ENCODE assay signal across 8 mouse cellular contexts in the genomic region with DNA sequence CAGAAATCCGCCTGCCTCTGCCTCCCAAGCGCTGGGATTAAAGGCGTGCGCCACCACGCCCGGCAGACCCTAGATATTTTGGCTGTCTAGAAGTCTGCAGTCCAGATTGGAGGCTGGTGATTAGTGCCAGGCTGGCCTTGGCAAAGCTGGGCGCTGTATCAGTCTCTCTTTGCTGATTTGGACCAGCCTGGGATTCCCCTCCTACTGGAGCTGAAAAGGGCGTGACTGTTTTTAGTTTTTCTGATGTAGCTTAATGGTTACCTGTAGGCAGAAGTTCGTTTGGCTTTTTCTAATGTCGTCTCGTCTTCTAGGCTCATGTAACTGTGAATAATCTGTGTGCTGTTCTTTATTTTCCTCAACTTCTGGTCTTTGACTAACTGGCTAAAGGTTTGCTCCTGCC. TPM values are rescaled to one million over a fixed set of nuclear protein-coding genes. Genes with fewer than 3 reads are reported as not detected.
DNase-seq lines count a peak whose midpoint lies in the region; ATAC-seq and TF ChIP-seq lines count a peak whose summit lies in the region.

No protein-coding gene starts in this region.

- intact Hi-C loops in left cerebral cortex, postnatal 36 days (cut with DNase I): loop anchor here (5.0 kb wide), 1 partner anchor 103 kb away; no protein-coding TSS in a partner anchor

- H3K36me3 ChIP-seq in embryonic facial prominence, embryonic 12.5 days: peaks cover 16% of the 10 kb centered on the region
- H3K36me3 ChIP-seq in intestine, embryonic 15.5 days: peaks cover 6% of the 10 kb centered on the region; the same call in 1 of the 2 replicates
- H3K36me3 ChIP-seq in neural tube, embryonic 13.5 days: peaks cover 10% of the 10 kb centered on the region; the same call in 1 of the 2 replicates

- H3K4me1 ChIP-seq in embryonic facial prominence, embryonic 12.5 days: peaks cover 14% of the 10 kb centered on the region
- peaks cover 9% of the 10 kb centered on the region for H3K4me1 ChIP-seq in intestine, embryonic 15.5 days (replicated peaks)
- peaks cover 47% of the 10 kb centered on the region for H3K4me1 ChIP-seq in neural tube, embryonic 13.5 days (replicated peaks)

- H3K4me2 ChIP-seq in embryonic facial prominence, embryonic 12.5 days (replicated peaks): peak overlapping the region; percentile 84
- peak overlapping the region; percentile 77 for H3K4me2 ChIP-seq in intestine, embryonic 15.5 days (replicated peaks)
- peak overlapping the region; percentile 81 for H3K4me2 ChIP-seq in neural tube, embryonic 13.5 days

- WGBS in embryonic facial prominence, embryonic 12.5 days: 64% methylated on average over 11 of the region's 11 CpGs
- WGBS in intestine, embryonic 15.5 days: 62% methylated on average over 11 of the region's 11 CpGs
- WGBS in neural tube, embryonic 13.5 days: 73% methylated on average over 11 of the region's 11 CpGs

- no peak for ATAC-seq in embryonic facial prominence, embryonic 12.5 days (ENCODE audit: insufficient number of reproducible peaks, insufficient read depth, low FRiP score, low TSS enrichment)
- no peak for ATAC-seq in intestine, embryonic 15.5 days
- ATAC-seq in neural tube, embryonic 13.5 days (ENCODE audit: low read depth): no peak

- H3K9me3 ChIP-seq in embryonic facial prominence, embryonic 12.5 days: no peaks in the 10 kb centered on the region
- no peaks in the 10 kb centered on the region for H3K9me3 ChIP-seq in intestine, embryonic 15.5 days
- H3K9me3 ChIP-seq in neural tube, embryonic 13.5 days: no peaks in the 10 kb centered on the region

- peak overlapping the region; percentile 92 for H3K4me3 ChIP-seq in layer of hippocampus, adult 2 months
- peak overlapping the region; percentile 83 for H3K4me3 ChIP-seq in embryonic facial prominence, embryonic 12.5 days
- peak overlapping the region; percentile 90 for H3K4me3 ChIP-seq in intestine, embryonic 15.5 days (replicated peaks)
- peak overlapping the region; percentile 88 for H3K4me3 ChIP-seq in neural tube, embryonic 13.5 days

- peak overlapping the region; percentile 96; the same call in 1 of the 2 replicates for H3K27ac ChIP-seq in layer of hippocampus, adult 2 months
- peak overlapping the region; percentile 88; the same call in 1 of the 2 replicates for H3K27ac ChIP-seq in embryonic facial prominence, embryonic 12.5 days
- H3K27ac ChIP-seq in intestine, embryonic 15.5 days: no peak overlapping the region
- 0 out of 2 replicates have a peak overlapping the region, but pooled peaks have one; percentile 93 for H3K27ac ChIP-seq in neural tube, embryonic 13.5 days (replicated peaks)

- DNase-seq in layer of hippocampus, adult 2 months (ENCODE audit: low spot score in 2 of 2): no peak
- DNase-seq in layer of hippocampus, postnatal 10 days (ENCODE audit: low spot score in 2 of 2): no peak
- DNase-seq in right cerebral cortex, postnatal 4 days: no peak
- DNase-seq in thymus, postnatal 25 days: no peak
- no peak for DNase-seq in left cerebral cortex, postnatal 36 days (ENCODE audit: low spot score in 2 of 2)

- H3K27me3 ChIP-seq in embryonic facial prominence, embryonic 12.5 days: no peaks in the 10 kb centered on the region
- H3K27me3 ChIP-seq in intestine, embryonic 15.5 days (replicated peaks): no peaks in the 10 kb centered on the region
- H3K27me3 ChIP-seq in neural tube, embryonic 13.5 days: no peaks in the 10 kb centered on the region

- TF ChIP-seq CTCF in layer of hippocampus, adult 2 months (conservative IDR thresholded peaks at IDR 0.05): no peak

- H3K9ac ChIP-seq in embryonic facial prominence, embryonic 12.5 days: peak overlapping the region; percentile 91
- H3K9ac ChIP-seq in intestine, embryonic 15.5 days: peak overlapping the region; percentile 84; the same call in 1 of the 2 replicates
- peak overlapping the region; percentile 85 for H3K9ac ChIP-seq in neural tube, embryonic 13.5 days

RNA-seq across cellular contexts. Expression of gene Ilf3, which starts 1.4 kb away (rescaled TPM):
- 100 to 1,000 TPM; 106 to 108 TPM for total RNA-seq in layer of hippocampus, adult 2 months (2021)
- 10 to 100 TPM; 92.4 to 96.7 TPM for total RNA-seq in layer of hippocampus, postnatal 10 days (2021)
- polyA plus RNA-seq in embryonic facial prominence, embryonic 12.5 days (2016; fragmentation: Nextera tagmentation; extraction: Ambion mirVana): 277 and 284 TPM in 2 replicates
- 143 and 150 TPM in 2 replicates for polyA plus RNA-seq in intestine, embryonic 15.5 days (2015; fragmentation: Nextera tagmentation; extraction: Ambion mirVana)
- 226 and 229 TPM in 2 replicates for polyA plus RNA-seq in neural tube, embryonic 13.5 days (2015; fragmentation: Nextera tagmentation; extraction: Ambion mirVana)
- 10 to 100 TPM; 75.5 to 75.9 TPM for total RNA-seq in left cerebral cortex, postnatal 36 days (2021)

RNA-seq across cellular contexts. Expression of gene Qtrt1, which starts 42.6 kb away (rescaled TPM):
- total RNA-seq in layer of hippocampus, adult 2 months (2021): 10 to 100 TPM; 31.2 to 46.2 TPM
- total RNA-seq in layer of hippocampus, postnatal 10 days (2021): 10 to 100 TPM; 34.2 to 42.0 TPM
- polyA plus RNA-seq in embryonic facial prominence, embryonic 12.5 days (2016; fragmentation: Nextera tagmentation; extraction: Ambion mirVana): 48.7 and 50.2 TPM in 2 replicates
- polyA plus RNA-seq in intestine, embryonic 15.5 days (2015; fragmentation: Nextera tagmentation; extraction: Ambion mirVana): 57.0 and 60.5 TPM in 2 replicates
- 49.1 and 50.4 TPM in 2 replicates for polyA plus RNA-seq in neural tube, embryonic 13.5 days (2015; fragmentation: Nextera tagmentation; extraction: Ambion mirVana)
- total RNA-seq in left cerebral cortex, postnatal 36 days (2021): 10 to 100 TPM; 19.1 to 31.3 TPM

RNA-seq across cellular contexts. Expression of gene Slc44a2, which starts 48.6 kb away (rescaled TPM):
- 10 to 100 TPM; 50.7 to 52.6 TPM for total RNA-seq in layer of hippocampus, adult 2 months (2021)
- total RNA-seq in layer of hippocampus, postnatal 10 days (2021): 10 to 100 TPM; 62.2 to 63.6 TPM
- polyA plus RNA-seq in embryonic facial prominence, embryonic 12.5 days (2016; fragmentation: Nextera tagmentation; extraction: Ambion mirVana): 117 and 118 TPM in 2 replicates
- 48.1 and 52.0 TPM in 2 replicates for polyA plus RNA-seq in intestine, embryonic 15.5 days (2015; fragmentation: Nextera tagmentation; extraction: Ambion mirVana)
- 70.1 and 73.1 TPM in 2 replicates for polyA plus RNA-seq in neural tube, embryonic 13.5 days (2015; fragmentation: Nextera tagmentation; extraction: Ambion mirVana)
- total RNA-seq in left cerebral cortex, postnatal 36 days (2021): 10 to 100 TPM; 43.0 to 52.5 TPM

RNA-seq across cellular contexts. Expression of gene Dnm2, which starts 55.6 kb away (rescaled TPM):
- 10 to 100 TPM; 58.0 to 69.6 TPM for total RNA-seq in layer of hippocampus, adult 2 months (2021)
- total RNA-seq in layer of hippocampus, postnatal 10 days (2021): 10 to 100 TPM; 65.2 to 67.7 TPM
- 75.3 and 76.7 TPM in 2 replicates for polyA plus RNA-seq in embryonic facial prominence, embryonic 12.5 days (2016; fragmentation: Nextera tagmentation; extraction: Ambion mirVana)
- 70.6 and 75.7 TPM in 2 replicates for polyA plus RNA-seq in intestine, embryonic 15.5 days (2015; fragmentation: Nextera tagmentation; extraction: Ambion mirVana)
- 65.0 and 69.7 TPM in 2 replicates for polyA plus RNA-seq in neural tube, embryonic 13.5 days (2015; fragmentation: Nextera tagmentation; extraction: Ambion mirVana)
- 10 to 100 TPM; 48.1 to 71.8 TPM for total RNA-seq in left cerebral cortex, postnatal 36 days (2021)

RNA-seq across cellular contexts. Expression of gene Ap1m2, which starts 56.9 kb away (rescaled TPM):
- under 1 TPM; 0.41 to 0.76 TPM for total RNA-seq in layer of hippocampus, adult 2 months (2021)
- 1 to 10 TPM in 1 of 2 experiments, under 1 TPM in 1; 0.45 to 1.3 TPM for total RNA-seq in layer of hippocampus, postnatal 10 days (2021)
- polyA plus RNA-seq in embryonic facial prominence, embryonic 12.5 days (2016; fragmentation: Nextera tagmentation; extraction: Ambion mirVana): 15.8 and 18.2 TPM in 2 replicates
- 106 and 115 TPM in 2 replicates for polyA plus RNA-seq in intestine, embryonic 15.5 days (2015; fragmentation: Nextera tagmentation; extraction: Ambion mirVana)
- 0.89 and 1.1 TPM in 2 replicates for polyA plus RNA-seq in neural tube, embryonic 13.5 days (2015; fragmentation: Nextera tagmentation; extraction: Ambion mirVana)
- 1 to 10 TPM in 1 of 2 experiments, under 1 TPM in 1; 0.72 to 1.6 TPM for total RNA-seq in left cerebral cortex, postnatal 36 days (2021)
